Mouse (Mus musculus) MEL (cell line): Measurements from ENCODE around the gene Lpar6.

ENCODE experiments used
- CTCF ChIP-seq, 3 experiments: IDR thresholded peaks in 2 of 3; conservative IDR thresholded peaks in 1 of 3; 2 replicates each; pipeline ENCODE4 v1.5.1; 2011 to 2012; ENCODE audit warnings: low read length in 3 of 3, low read depth in 2 of 3, mild to moderate bottlenecking in 2 of 3, improper control_type of control experiment in 1 of 3, inconsistent platforms in 1 of 3, mixed read lengths in 1 of 3, moderate library complexity in 1 of 3; ENCODE audit not compliant: control insufficient read depth in 1 of 3, insufficient read depth in 1 of 3, poor library complexity in 1 of 3, severe bottlenecking in 1 of 3
- JUND ChIP-seq: IDR thresholded peaks from 2 replicates; pipeline ENCODE4 v1.6.1; 2011; ENCODE audit warnings: low read depth, mild to moderate bottlenecking, improper control_type of control experiment, low read length
- MAX ChIP-seq: IDR thresholded peaks from 2 replicates; pipeline ENCODE4 v1.6.1; 2011; ENCODE audit warnings: low read length, improper control_type of control experiment
- MEF2A ChIP-seq: IDR thresholded peaks from 2 replicates; pipeline ENCODE4 v1.6.1; 2014; ENCODE audit warnings: low read depth, mild to moderate bottlenecking, inconsistent platforms, low read length, improper control_type of control experiment; ENCODE audit not compliant: poor library complexity, insufficient replicate concordance, severe bottlenecking; ENCODE audit errors: extremely low read depth
- ZKSCAN1 ChIP-seq: IDR thresholded peaks from 2 replicates; pipeline ENCODE4 v1.6.1; 2012; ENCODE audit warnings: low read depth, mild to moderate bottlenecking, inconsistent platforms, low read length, improper control_type of control experiment, moderate library complexity
- ZNF384 ChIP-seq: IDR thresholded peaks from 2 replicates; pipeline ENCODE4 v1.6.1; 2012; ENCODE audit warnings: low read depth, mild to moderate bottlenecking, inconsistent platforms, low read length, improper control_type of control experiment

GRCm38 (mm10) chr14:73262210-73262609 is 24.5 kb downstream of the Lpar6 start:
- TF ChIP-seq CTCF (IDR thresholded peaks at IDR 0.05 in 2 of 3, conservative IDR thresholded peaks at IDR 0.05 in 1 of 3; ENCODE audit: control insufficient read depth in 1 of 3, insufficient read depth in 1 of 3, low read depth in 2 of 3, low read length in 3 of 3, poor library complexity in 1 of 3, severe bottlenecking in 1 of 3) (no peak), MAX (no peak), ZKSCAN1 (no peak), JUND (no peak), MEF2A (no peak), ZNF384 (no peak)
